ENCODE assay signal across 28 mouse cellular contexts in genomic region chr17:43590531-43590930, GRCm38 (mm10). TPM values are rescaled to one million over a fixed set of nuclear protein-coding genes. Genes with fewer than 3 reads are reported as not detected.
"Had no signal": no experiment of that assay in that cellular context is flagged by ENCODE, and none has a peak within 500 bp of the region (broad histone marks: within the 10 kb centered on the region; RNA-seq: fewer than 3 reads in every experiment).

No protein-coding gene starts in this region.

- H3K4me2 ChIP-seq: kidney, embryonic 15.5 days; liver, embryonic 13.5 days; midbrain, embryonic 12.5 days; neural tube, embryonic 12.5 days; neural tube, embryonic 15.5 days had no signal

- H3K4me3 ChIP-seq: kidney, embryonic 15.5 days; left cerebral cortex, adult 2 months; liver, embryonic 13.5 days; midbrain, embryonic 12.5 days; neural tube, embryonic 12.5 days; neural tube, embryonic 15.5 days had no signal

- H3K27ac ChIP-seq: kidney, embryonic 15.5 days; left cerebral cortex, adult 2 months; liver, embryonic 13.5 days; midbrain, embryonic 12.5 days; neural tube, embryonic 12.5 days; neural tube, embryonic 15.5 days; stomach, postnatal 0 days had no signal

- DNase-seq: kidney, adult 11 months; kidney, adult 8-10 months; kidney, postnatal 10 days; kidney, postnatal 36 days; layer of hippocampus, postnatal 36 days; liver, embryonic 13.5 days; lung, adult 2 months; lung, postnatal 14 days; lung, postnatal 4 days; right cerebral cortex, adult 18-20 months; right cerebral cortex, postnatal 14 days; right cerebral cortex, postnatal 4 days; thymus, adult 18-20 months; thymus, postnatal 36 days had no signal

- H3K4me1 ChIP-seq: kidney, embryonic 15.5 days; liver, embryonic 13.5 days; midbrain, embryonic 12.5 days; neural tube, embryonic 12.5 days; neural tube, embryonic 15.5 days had no signal

- H3K9ac ChIP-seq: kidney, embryonic 15.5 days; liver, embryonic 13.5 days; midbrain, embryonic 12.5 days; neural tube, embryonic 12.5 days; neural tube, embryonic 15.5 days had no signal

- H3K9me3 ChIP-seq: kidney, embryonic 15.5 days; liver, embryonic 13.5 days; midbrain, embryonic 12.5 days; neural tube, embryonic 12.5 days; neural tube, embryonic 15.5 days had no signal

- H3K27me3 ChIP-seq: kidney, embryonic 15.5 days; liver, embryonic 13.5 days; midbrain, embryonic 12.5 days; neural tube, embryonic 12.5 days; neural tube, embryonic 15.5 days had no signal

- H3K36me3 ChIP-seq: kidney, embryonic 15.5 days; liver, embryonic 13.5 days; midbrain, embryonic 12.5 days; neural tube, embryonic 12.5 days; neural tube, embryonic 15.5 days had no signal

RNA-seq across cellular contexts. Expression of gene Pla2g7, which starts 22.6 kb away (rescaled TPM):
- total RNA-seq: megakaryocyte-erythroid progenitor cell, adult 5-6 weeks had no signal

RNA-seq across cellular contexts. Expression of gene Tdrd6, which starts 39.6 kb away (rescaled TPM):
- total RNA-seq: liver, adult 2 months; megakaryocyte progenitor cell, adult 5-6 weeks; megakaryocyte-erythroid progenitor cell, adult 5-6 weeks had no signal
- polyA plus RNA-seq: liver, adult 2 months; liver, embryonic 16.5 days; lung, embryonic 16.5 days; midbrain, embryonic 12.5 days; stomach, embryonic 14.5 days had no signal

RNA-seq across cellular contexts. Expression of gene Ankrd66, which starts 47.1 kb away (rescaled TPM):
- total RNA-seq: left cerebral cortex, postnatal 10 days; liver, adult 2 months; megakaryocyte progenitor cell, adult 5-6 weeks; megakaryocyte-erythroid progenitor cell, adult 5-6 weeks had no signal
- polyA plus RNA-seq: limb, embryonic 11.5 days; liver, adult 2 months; liver, embryonic 13.5 days; liver, embryonic 16.5 days; midbrain, embryonic 12.5 days; neural tube, embryonic 12.5 days; stomach, postnatal 0 days had no signal
